Mouse (Mus musculus) heart, postnatal 36 days (tissue): ENCODE data around the gene Hspa14. TPM values are rescaled to one million over a fixed set of nuclear protein-coding genes. Genes with fewer than 3 reads are reported as not detected.

Source experiments
- DNase-seq, 2 experiments: peaks; one replicate each; pipeline ENCODE4 v3.0.0; 2021 to 2022
- intact Hi-C: fragments of 180-260 bp; cut with DNase I; formaldehyde crosslinking; loops from one replicate; pipeline ENCODE4 v1.15.1; 2025
- total RNA-seq, 2 experiments: library from RNA; stranded (reverse); gene quantifications; 2 replicates each; pipeline ENCODE4 v1.2.3; 2021

Gene Hspa14
- total RNA-seq, 2 experiments from 2014 or later, result 22.9 to 24.8 TPM

GRCm38 (mm10) chr2:3444206-3444605 is 68.4 kb downstream of the Hspa14 start:
- intact Hi-C loops, result no loop called here
- DNase-seq, result no peak

Other genes starting within 250 kb of the Hspa14 start
- gene Nmt2, start 228.6 kb downstream of the Hspa14 start, total RNA-seq, result 10 to 100 TPM in 1 of 2 experiments, 1 to 10 TPM in 1; 9.1 to 10.7 TPM
- 1 to 10 TPM; 3.7 to 7.4 TPM for gene Rpp38, start 180.2 kb downstream of the Hspa14 start, total RNA-seq
- gene Acbd7, start 176.6 kb downstream of the Hspa14 start, total RNA-seq, result 1 to 10 TPM in 1 of 2 experiments, not detected in 1; 1.2 TPM
- not detected for gene Olah, start 115.6 kb downstream of the Hspa14 start, total RNA-seq
- gene Meig1, start 90.2 kb downstream of the Hspa14 start, total RNA-seq, result 1 to 10 TPM; 2.4 to 2.7 TPM
- gene Dclre1c, start 88.7 kb downstream of the Hspa14 start, total RNA-seq, result 1 to 10 TPM; 3.3 to 5.3 TPM
- gene Suv39h2, start 37.8 kb downstream of the Hspa14 start, total RNA-seq, result under 1 TPM; 0.60 to 0.78 TPM
- gene Gm45902, start within 50 bp of the Hspa14 start, total RNA-seq, result 1 to 10 TPM in 1 of 2 experiments, under 1 TPM in 1; 0.87 to 1.3 TPM
- 10 to 100 TPM; 27.6 to 28.1 TPM for gene Cdnf, start 216 bp upstream of the Hspa14 start, total RNA-seq
- gene Fam107b, start 57.7 kb upstream of the Hspa14 start, total RNA-seq, result 1 to 10 TPM; 6.7 to 7.5 TPM